Mouse (Mus musculus) embryonic facial prominence, embryonic 13.5 days (tissue): Measurements from ENCODE around the gene Fam210b. TPM values are rescaled to one million over a fixed set of nuclear protein-coding genes. Genes with fewer than 3 reads are reported as not detected.

ENCODE experiments used
- ATAC-seq: fragments of 200-750 bp; cut with Nextera tagmentation; 2 replicates; pipeline ENCODE4 v1.8.0; 2017; ENCODE audit warnings: low read depth; ENCODE audit not compliant: insufficient number of reproducible peaks, insufficient read depth, low FRiP score, low TSS enrichment
- H3K27ac ChIP-seq: fragments of 300-500 bp; sonication (generic); 2 replicates; pipeline ENCODE4 v1.5.1; 2015; ENCODE audit warnings: moderate library complexity, mild to moderate bottlenecking, inconsistent platforms
- H3K27me3 ChIP-seq: fragments of 300-500 bp; sonication (generic); 2 replicates; pipeline ENCODE4 v1.6.1; 2015; ENCODE audit warnings: mild to moderate bottlenecking, inconsistent platforms
- H3K36me3 ChIP-seq: fragments of 300-500 bp; sonication (generic); 2 replicates; pipeline ENCODE4 v1.6.1; 2015; ENCODE audit warnings: mild to moderate bottlenecking, inconsistent platforms
- H3K4me1 ChIP-seq: fragments of 300-500 bp; sonication (generic); 2 replicates; pipeline ENCODE4 v1.6.1; 2015; ENCODE audit warnings: inconsistent platforms
- H3K4me2 ChIP-seq: fragments of 300-500 bp; sonication (generic); 2 replicates; pipeline ENCODE4 v1.6.1; 2015; ENCODE audit warnings: moderate library complexity, mild to moderate bottlenecking, inconsistent platforms
- H3K4me3 ChIP-seq: fragments of 300-500 bp; sonication (generic); 2 replicates; pipeline ENCODE4 v1.5.1; 2015; ENCODE audit warnings: mild to moderate bottlenecking, inconsistent platforms
- H3K9ac ChIP-seq: fragments of 300-500 bp; sonication (generic); 2 replicates; pipeline ENCODE4 v1.6.1; 2015; ENCODE audit warnings: mild to moderate bottlenecking, inconsistent platforms
- H3K9me3 ChIP-seq: fragments of 300-500 bp; sonication (generic); 2 replicates; pipeline ENCODE4 v1.6.1; 2016; ENCODE audit warnings: inconsistent platforms
- WGBS: fragments of 180-500 bp; shearing (Covaris S2); methylation state at CpG from one replicate; pipeline ENCODE4 v1.1.7; 2015; ENCODE audit warnings: mixed read lengths; 5-methylcytosine and 5-hydroxymethylcytosine counted together
- polyA plus RNA-seq: library from polyadenylated mRNA; unstranded; fragments of >200 nt; fragmentation: Nextera tagmentation; extraction: Ambion mirVana; gene quantifications from 2 replicates; pipeline ENCODE4 v1.2.1, GENCODE M21; 2015

Gene Fam210b
- polyA plus RNA-seq, 1 experiment from 2014 or later, result 21.8 TPM

DNA sequence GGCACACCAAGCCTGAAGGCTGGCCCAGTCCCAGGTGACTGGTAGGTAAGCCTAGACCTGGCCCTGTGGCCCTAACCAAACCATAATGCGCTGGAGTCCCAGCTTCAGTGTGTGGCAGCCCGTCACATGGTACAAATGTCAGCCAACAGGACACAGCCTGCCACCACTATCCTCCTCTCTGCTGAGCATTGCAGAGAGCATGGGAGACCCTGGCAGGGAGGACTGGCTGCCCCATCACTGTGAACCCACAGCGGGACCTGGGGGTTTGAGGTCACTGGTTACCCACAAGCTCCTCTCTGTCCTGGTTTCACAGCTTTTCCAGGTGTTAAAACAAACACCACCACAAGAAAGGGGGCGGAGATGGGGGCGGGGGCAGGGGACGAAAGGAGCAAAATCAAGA lies 45.0 kb downstream of the Fam210b start:
- WGBS, result 45% methylated on average over 6 of the region's 6 CpGs
- H3K9ac ChIP-seq, result no peak overlapping the region
- ATAC-seq, result no peak

DNA sequence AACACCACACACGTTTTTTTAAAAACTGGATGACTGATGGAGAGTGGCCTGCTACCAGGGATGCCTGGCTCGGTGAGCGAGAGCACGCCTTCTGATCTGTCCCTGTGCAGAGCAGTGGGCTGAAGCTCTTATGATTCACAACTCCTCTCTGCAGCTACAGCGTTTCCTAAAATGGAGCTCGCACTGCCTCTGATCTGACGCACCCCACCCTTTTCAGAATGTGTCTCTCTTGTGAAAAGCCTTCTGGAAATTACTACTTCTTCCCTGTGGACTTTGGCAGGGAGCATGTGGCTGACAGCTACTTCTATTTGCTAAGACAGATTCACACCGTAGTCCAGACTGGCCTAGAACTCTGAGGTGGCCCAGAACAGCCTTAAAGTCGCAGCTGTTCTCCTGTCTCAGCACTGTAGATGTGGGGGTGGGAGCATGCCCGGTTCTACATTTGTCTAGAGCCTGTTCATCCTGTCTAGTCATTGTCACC lies 46.7 kb downstream of the Fam210b start:
- no peak for ATAC-seq
- H3K9ac ChIP-seq, result no peak overlapping the region
- H3K4me1 ChIP-seq, result no peaks in the 10 kb centered on the region; the same call in 1 of the 2 replicates
- no peak overlapping the region for H3K27ac ChIP-seq
- no peak overlapping the region for H3K4me3 ChIP-seq
- no peaks in the 10 kb centered on the region for H3K27me3 ChIP-seq
- H3K4me2 ChIP-seq, result no peak overlapping the region
- no peaks in the 10 kb centered on the region for H3K36me3 ChIP-seq
- WGBS, result 69% methylated on average over 10 of the region's 10 CpGs
- H3K9me3 ChIP-seq, result no peaks in the 10 kb centered on the region

More for the DNA sequence above, 45.0 kb downstream of the Fam210b start:
- no peaks in the 10 kb centered on the region for H3K4me1 ChIP-seq
- H3K9me3 ChIP-seq, result no peaks in the 10 kb centered on the region
- H3K4me3 ChIP-seq, result no peak overlapping the region
- no peaks in the 10 kb centered on the region for H3K36me3 ChIP-seq
- H3K4me2 ChIP-seq, result no peak overlapping the region
- H3K27ac ChIP-seq, result no peak overlapping the region
- no peaks in the 10 kb centered on the region for H3K27me3 ChIP-seq

DNA sequence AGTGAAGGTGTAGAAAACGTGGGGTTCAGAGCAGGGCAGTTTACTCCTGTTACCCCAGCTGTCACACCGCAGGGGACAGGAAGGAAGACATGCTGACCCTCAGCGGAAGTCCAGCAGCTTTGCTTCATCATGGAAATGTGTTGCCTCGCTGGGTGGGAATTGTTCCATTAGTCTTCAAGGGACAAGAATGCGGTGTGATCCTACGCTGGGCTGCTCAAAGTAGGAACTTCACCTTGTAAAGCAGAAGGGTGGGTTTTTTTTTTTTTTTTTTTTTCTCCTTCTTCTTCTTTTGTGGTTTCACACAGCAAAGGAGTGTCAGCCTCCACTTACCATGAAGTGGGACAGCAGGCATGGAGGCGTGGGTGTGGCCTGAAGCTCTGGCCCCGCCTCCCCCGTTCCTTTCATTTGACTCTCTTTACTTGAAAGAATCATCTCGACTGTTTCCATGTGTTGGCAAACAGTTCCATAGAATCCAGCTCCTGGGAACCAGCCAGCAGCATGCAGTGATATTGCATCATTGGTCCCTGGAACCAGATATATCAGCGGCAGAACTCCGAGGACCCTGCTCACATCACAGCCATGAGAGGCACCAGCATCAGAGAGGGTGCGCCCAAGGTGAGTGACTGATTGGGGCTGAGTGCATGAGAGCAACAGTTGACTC lies 48.2 kb downstream of the Fam210b start, which contains the start of gene Cass4:
Gene Cass4 (plus strand): TSS at position 404 of the 661 bp plus-strand sequence.
- Histone ChIP-seq H3K27me3 (no peaks in the 10 kb centered on the region), H3K27ac (no peak within 1 kb of the TSS), H3K4me1 (no peaks in the 10 kb centered on the region; the same call in 1 of the 2 replicates), H3K4me3 (no peak within 1 kb of the TSS), H3K9ac (no peak within 1 kb of the TSS), H3K9me3 (no peaks in the 10 kb centered on the region), H3K4me2 (no peak within 1 kb of the TSS), H3K36me3 (no peaks in the 10 kb centered on the region)
- 37% methylated on average over 13 of the region's 13 CpGs for WGBS
- no peak for ATAC-seq

DNA sequence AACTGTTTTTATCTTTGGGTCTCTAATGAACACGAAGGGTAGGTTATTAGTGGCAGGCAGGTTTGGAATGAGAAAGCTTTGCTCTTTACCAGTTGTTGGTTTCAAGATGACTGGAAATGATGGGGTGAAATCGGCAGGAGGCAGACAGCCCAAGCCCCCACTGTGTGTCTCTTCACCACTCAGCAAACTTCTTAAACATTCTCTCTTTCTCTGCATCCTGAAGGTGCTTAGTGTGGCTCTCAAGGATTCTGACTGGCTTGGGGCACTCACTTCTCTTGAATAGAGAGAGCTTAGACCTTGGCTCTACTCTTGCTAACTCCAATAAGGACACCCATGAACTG lies 48.7 kb downstream of the Fam210b start:
- Histone ChIP-seq H3K27me3 (no peaks in the 10 kb centered on the region), H3K36me3 (no peaks in the 10 kb centered on the region), H3K4me2 (no peak overlapping the region), H3K27ac (no peak overlapping the region), H3K4me1 (no peaks in the 10 kb centered on the region; the same call in 1 of the 2 replicates), H3K9ac (no peak overlapping the region), H3K9me3 (no peaks in the 10 kb centered on the region), H3K4me3 (no peak overlapping the region)
- no peak for ATAC-seq
- WGBS, result 71% methylated on average over 2 of the region's 2 CpGs

DNA sequence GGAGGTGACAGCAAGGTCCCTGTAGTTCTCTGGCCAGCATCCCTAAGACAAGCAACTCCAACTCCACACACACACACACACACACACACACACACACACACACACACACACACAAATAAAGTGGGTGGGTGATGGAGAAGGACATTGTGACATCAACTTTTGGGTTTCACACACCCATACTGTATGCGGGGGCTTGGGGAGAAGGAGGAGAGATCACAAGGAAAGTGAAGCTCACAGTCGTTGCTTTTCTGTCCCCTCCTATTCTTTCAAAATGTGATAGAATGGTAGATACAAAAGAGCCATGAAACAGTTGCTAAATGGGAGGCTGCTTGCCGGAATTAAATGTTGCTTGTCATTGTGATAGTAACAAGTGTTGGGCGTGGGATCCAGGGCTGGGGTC lies 49.3 kb downstream of the Fam210b start:
- no peak overlapping the region for H3K4me3 ChIP-seq
- no peaks in the 10 kb centered on the region; the same call in 1 of the 2 replicates for H3K4me1 ChIP-seq
- H3K9ac ChIP-seq, result no peak overlapping the region
- no peak for ATAC-seq
- WGBS, result 81% methylated on average over 4 of the region's 4 CpGs
- H3K27me3 ChIP-seq, result no peaks in the 10 kb centered on the region
- no peak overlapping the region for H3K4me2 ChIP-seq
- H3K36me3 ChIP-seq, result no peaks in the 10 kb centered on the region
- no peaks in the 10 kb centered on the region for H3K9me3 ChIP-seq
- no peak overlapping the region for H3K27ac ChIP-seq

DNA sequence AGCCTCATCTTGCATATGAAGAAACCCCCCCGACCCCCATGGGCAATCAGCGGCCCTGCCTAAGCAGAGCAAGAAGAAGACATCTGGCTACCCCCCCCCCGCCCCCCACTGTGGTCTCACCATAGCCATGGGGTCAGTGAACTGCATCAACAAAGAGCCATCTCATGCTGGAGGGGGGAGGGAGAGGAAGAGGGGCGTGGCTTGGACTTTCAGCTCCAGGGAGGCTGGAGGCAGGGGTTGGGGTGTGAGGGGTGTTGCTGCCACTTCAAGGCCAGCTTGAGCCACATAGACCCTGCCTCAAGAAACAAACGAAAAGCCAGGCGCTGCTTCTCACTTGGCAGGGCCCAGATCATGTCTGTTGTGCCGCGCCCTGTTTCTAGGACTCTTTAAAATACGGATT lies 50.6 kb downstream of the Fam210b start:
- Histone ChIP-seq H3K4me1 (no peaks in the 10 kb centered on the region; the same call in 1 of the 2 replicates), H3K36me3 (no peaks in the 10 kb centered on the region), H3K9ac (no peak overlapping the region), H3K27me3 (no peaks in the 10 kb centered on the region), H3K4me3 (no peak overlapping the region), H3K9me3 (no peaks in the 10 kb centered on the region), H3K4me2 (no peak overlapping the region), H3K27ac (no peak overlapping the region)
- peak; percentile 15; the same call in 1 of the 2 replicates for ATAC-seq
- 37% methylated on average over 9 of the region's 9 CpGs for WGBS

DNA sequence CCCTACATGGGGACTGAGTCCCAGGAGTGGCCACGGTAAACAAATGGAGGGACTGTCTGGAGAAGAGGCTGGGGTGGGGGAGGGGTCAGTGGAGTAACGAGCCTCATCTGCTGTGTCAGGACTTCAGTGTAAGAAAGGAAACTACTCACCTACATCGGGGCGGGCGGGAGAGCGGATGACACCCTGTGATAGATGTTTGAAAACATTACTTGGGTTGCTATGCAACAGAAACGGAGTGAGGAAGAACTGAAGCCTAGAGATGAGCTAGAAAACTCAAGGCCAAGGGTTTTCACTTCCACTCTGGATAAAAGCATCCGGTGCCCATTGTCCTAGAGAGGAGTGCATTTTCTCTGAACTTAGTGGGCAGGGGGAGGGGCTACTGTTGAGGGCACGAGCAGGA lies 54.5 kb downstream of the Fam210b start:
- Histone ChIP-seq H3K4me1 (no peaks in the 10 kb centered on the region; the same call in 1 of the 2 replicates), H3K36me3 (no peaks in the 10 kb centered on the region), H3K4me2 (no peak overlapping the region), H3K27ac (no peak overlapping the region), H3K9ac (no peak overlapping the region), H3K27me3 (no peaks in the 10 kb centered on the region), H3K4me3 (no peak overlapping the region), H3K9me3 (no peaks in the 10 kb centered on the region)
- no peak for ATAC-seq
- WGBS, result 42% methylated on average over 9 of the region's 9 CpGs

DNA sequence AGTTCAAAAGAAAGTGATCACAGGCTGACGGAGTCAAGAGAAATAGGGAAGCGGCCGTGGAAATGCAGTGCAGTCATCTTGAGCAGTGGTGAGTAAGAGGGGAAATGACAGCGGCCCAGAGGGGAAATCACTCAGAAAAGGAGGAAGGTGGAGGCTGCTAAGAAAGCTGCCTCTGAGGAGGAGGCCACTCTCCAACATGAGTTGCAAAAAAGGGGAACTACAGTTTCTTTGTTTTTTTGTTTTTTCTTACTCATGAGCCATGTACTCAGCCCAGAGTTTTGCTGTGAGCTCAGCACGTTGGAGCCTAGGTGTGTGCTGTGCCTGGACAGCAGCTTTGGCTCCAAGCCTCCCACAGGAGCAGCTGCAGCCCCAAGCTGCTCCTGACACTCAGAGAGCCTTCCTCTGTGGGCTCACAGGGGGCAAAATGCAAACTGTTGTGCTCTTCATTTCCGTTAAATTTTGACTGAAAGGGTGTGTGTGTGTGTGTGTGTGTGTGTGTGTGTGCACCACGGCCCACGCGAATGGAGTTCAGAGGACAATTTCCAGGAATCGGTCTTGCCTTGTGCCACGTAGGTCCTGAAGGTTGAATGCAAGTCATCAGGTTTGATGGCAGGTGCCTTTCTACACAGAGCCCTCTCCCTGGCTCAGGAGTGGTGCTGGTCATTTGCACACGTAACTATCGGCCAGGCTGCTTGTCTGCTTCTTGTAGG lies 55.9 kb downstream of the Fam210b start:
- H3K9ac ChIP-seq, result no peak overlapping the region
- H3K36me3 ChIP-seq, result no peaks in the 10 kb centered on the region
- H3K9me3 ChIP-seq, result no peaks in the 10 kb centered on the region
- H3K27ac ChIP-seq, result no peak overlapping the region
- H3K4me2 ChIP-seq, result no peak overlapping the region
- H3K27me3 ChIP-seq, result no peaks in the 10 kb centered on the region
- no peak for ATAC-seq
- H3K4me1 ChIP-seq, result no peaks in the 10 kb centered on the region
- WGBS, result 64% methylated on average over 13 of the region's 13 CpGs
- no peak overlapping the region for H3K4me3 ChIP-seq

DNA sequence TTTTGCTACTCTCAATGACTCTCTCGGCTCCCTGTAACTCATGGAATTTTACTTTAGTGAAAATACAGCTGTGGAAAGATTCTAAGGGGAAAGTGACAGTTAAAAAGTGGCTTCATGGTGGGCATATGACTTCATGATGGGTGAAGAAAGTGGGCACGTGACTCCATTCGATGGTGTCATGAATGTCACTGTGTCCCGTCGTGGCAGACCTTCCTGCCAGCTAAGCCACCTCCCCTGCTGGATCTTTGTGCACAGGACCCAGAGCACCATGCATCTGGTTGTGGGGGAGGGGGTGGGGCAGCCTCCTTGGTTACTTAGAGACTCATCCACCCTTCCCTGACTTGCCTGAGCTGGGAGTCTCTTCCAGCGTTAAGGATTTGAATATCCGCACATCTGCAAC lies 58.9 kb downstream of the Fam210b start:
- H3K27ac ChIP-seq, result no peak overlapping the region
- no peaks in the 10 kb centered on the region for H3K9me3 ChIP-seq
- no peak overlapping the region for H3K4me2 ChIP-seq
- no peak overlapping the region for H3K9ac ChIP-seq
- no peak for ATAC-seq
- H3K4me1 ChIP-seq, result no peaks in the 10 kb centered on the region
- H3K36me3 ChIP-seq, result no peaks in the 10 kb centered on the region
- no peaks in the 10 kb centered on the region for H3K27me3 ChIP-seq
- 56% methylated on average over 7 of the region's 7 CpGs for WGBS
- H3K4me3 ChIP-seq, result no peak overlapping the region

DNA sequence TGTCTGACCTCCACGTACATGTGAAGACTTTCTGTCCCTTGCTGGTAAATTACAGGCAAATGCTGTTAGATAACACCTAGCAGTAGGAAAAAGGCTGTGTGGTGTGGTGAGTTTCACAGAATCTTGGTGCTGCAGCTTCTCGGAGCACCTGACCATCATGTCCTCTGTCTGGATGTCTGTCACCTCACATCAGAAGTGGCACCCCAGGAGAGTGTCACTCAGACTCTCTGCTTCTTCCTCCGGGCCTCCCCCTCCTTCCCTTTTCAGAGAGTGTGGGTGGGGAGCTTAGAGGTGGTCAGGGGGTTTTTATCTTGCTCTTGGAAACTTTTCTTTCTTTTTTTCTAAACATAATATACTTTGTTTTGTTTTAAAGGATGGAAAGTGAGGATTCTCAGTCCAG lies 59.6 kb downstream of the Fam210b start:
- 68% methylated on average over 3 of the region's 3 CpGs for WGBS
- Histone ChIP-seq H3K4me2 (no peak overlapping the region), H3K4me3 (no peak overlapping the region), H3K9me3 (no peaks in the 10 kb centered on the region), H3K27ac (no peak overlapping the region), H3K36me3 (no peaks in the 10 kb centered on the region), H3K9ac (no peak overlapping the region), H3K4me1 (no peaks in the 10 kb centered on the region), H3K27me3 (no peaks in the 10 kb centered on the region)
- ATAC-seq, result no peak
